Mouse (Mus musculus): ENCODE measurements at regions not wholly inside any gene's neighbourhood (a gene's known extent, or its start where the extent isn't known, plus 50 kb on each side); places are given as distances from the start of the nearest gene placed in this dataset.

- TF ChIP-seq CTCF (IDR thresholded peaks at IDR 0.05; ENCODE audit: low read depth) (no peak), EP300 (IDR thresholded peaks at IDR 0.05; ENCODE audit: low read depth) (peak; percentile 40; the same call in 1 of the 2 replicates)
Observed at GRCm38 (mm10) chr13:34550130-34550884, 103.0 kb downstream of the Pxdc1 start.

Measured in liver, postnatal 0 days (tissue).